Mouse (Mus musculus): ENCODE results near the gene Eif3k.

- no peak for TF ChIP-seq CTCF (IDR thresholded peaks at IDR 0.05; ENCODE audit: borderline replicate concordance, insufficient read depth, low read length)
- TF ChIP-seq POLR2A (IDR thresholded peaks at IDR 0.05; ENCODE audit: low read depth, low read length) = peak; percentile 98
Measured at GRCm38 (mm10) chr7:28961927-28962670, 19.6 kb downstream of the Eif3k start, which contains the start of gene Actn4.

All from embryonic fibroblast, embryonic 13.5 days (primary cell).